Mouse (Mus musculus) G1E (cell line): ENCODE data around the gene St8sia6. TPM values are rescaled to one million over a fixed set of nuclear protein-coding genes. Genes with fewer than 3 reads are reported as not detected.

ENCODE experiments used
- ATAC-seq: 2 replicates; pipeline ENCODE4 v1.8.0; 2016; ENCODE audit warnings: mild to moderate bottlenecking; ENCODE audit not compliant: insufficient number of reproducible peaks, poor library complexity, low FRiP score, severe bottlenecking; ENCODE audit errors: extremely low read depth
- DNase-seq: peaks from one replicate; pipeline ENCODE4 v3.0.0; 2012; ENCODE audit warnings: low spot score
- H3K27me3 ChIP-seq: 2 replicates; pipeline ENCODE4 v1.6.1; 2012; ENCODE audit warnings: mild to moderate bottlenecking, low read length, inconsistent platforms; ENCODE audit not compliant: insufficient read depth
- H3K36me3 ChIP-seq: replicated peaks from 2 replicates; pipeline ENCODE3; 2012; ENCODE audit warnings: mild to moderate bottlenecking, inconsistent platforms
- H3K4me1 ChIP-seq: 2 replicates; pipeline ENCODE4 v1.6.1; 2012; ENCODE audit warnings: low read depth, low read length, inconsistent platforms, mixed read lengths; ENCODE audit not compliant: insufficient read depth
- H3K4me3 ChIP-seq: 2 replicates; pipeline ENCODE4 v1.5.1; 2012; ENCODE audit warnings: low read depth, mild to moderate bottlenecking, inconsistent platforms, low read length, moderate library complexity, mixed read lengths
- H3K9me3 ChIP-seq: replicated peaks from 2 replicates; pipeline ENCODE4 v1.6.1; 2012; ENCODE audit warnings: inconsistent platforms
- CTCF ChIP-seq: IDR thresholded peaks from 2 replicates; pipeline ENCODE4 v1.5.1; 2012; ENCODE audit warnings: low read depth, low read length, inconsistent platforms, mixed read lengths
- GATA1 ChIP-seq: IDR thresholded peaks from 2 replicates; pipeline ENCODE4 v1.6.1; 2012; ENCODE audit warnings: borderline replicate concordance, low read length, inconsistent platforms, mixed read lengths
- GATA2 ChIP-seq: IDR thresholded peaks from 2 replicates; pipeline ENCODE4 v1.6.1; 2012; ENCODE audit warnings: low read depth, low read length, inconsistent platforms, borderline replicate concordance
- POLR2AphosphoS5 ChIP-seq: IDR thresholded peaks from 2 replicates; pipeline ENCODE4 v1.6.1; 2012; ENCODE audit warnings: low read depth, low read length, inconsistent platforms; ENCODE audit not compliant: insufficient replicate concordance
- TAL1 ChIP-seq: conservative IDR thresholded peaks from 2 replicates; pipeline ENCODE4 v1.6.1; 2012; ENCODE audit warnings: low read depth, low read length, inconsistent platforms, mixed read lengths
- polyA plus RNA-seq: library from polyadenylated mRNA; stranded (reverse); fragments of >175 nt; gene quantifications from 2 replicates; pipeline ENCODE4 v1.2.3, GENCODE M21; 2012
- total RNA-seq, 2 experiments: library from RNA; stranded (forward) in 1 of 2; stranded (reverse) in 1 of 2; fragments of 200-1000 nt in 1 of 2; fragments of >200 nt in 1 of 2; fragmentation: Nextera tagmentation in 1 of 2; gene quantifications; 2 replicates each; pipeline ENCODE4 v1.2.3; 2014 to 2017

The St8sia6 gene
- total and polyA plus RNA-seq, 3 experiments, result 0.11 TPM; not detected in 2

- no peaks in the 10 kb centered on the region for H3K4me1 ChIP-seq
- DNase-seq (no peak), ATAC-seq (no peak)
- H3K36me3 ChIP-seq, result no peaks in the 10 kb centered on the region
- H3K4me3 ChIP-seq, result no peak overlapping the region
- no peaks in the 10 kb centered on the region for H3K27me3 ChIP-seq
- no peaks in the 10 kb centered on the region for H3K9me3 ChIP-seq
- no peak for TF ChIP-seq TAL1
Measured at GRCm38 (mm10) chr2:13725592-13725991, 68.3 kb downstream of the St8sia6 start.

DNA sequence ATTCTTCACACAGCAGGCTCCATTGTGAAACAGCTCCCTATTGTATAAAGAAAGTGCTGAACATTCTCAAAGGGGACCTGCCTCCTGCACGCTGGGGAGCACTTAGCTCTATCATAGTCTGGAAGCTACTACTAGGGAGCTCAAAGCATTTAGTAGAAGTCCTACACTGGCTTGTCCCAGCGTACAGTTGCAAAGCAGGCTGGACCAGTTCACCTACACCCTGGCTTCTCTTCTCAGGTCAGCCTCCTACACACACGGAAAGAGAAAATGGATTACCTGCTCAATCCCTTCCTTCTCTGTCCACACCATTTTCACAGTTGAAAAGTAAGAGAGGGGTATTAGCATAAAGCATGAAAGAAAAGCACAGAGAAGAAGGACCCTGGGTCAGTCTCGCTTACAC, 71.6 kb downstream of the St8sia6 start:
- TF ChIP-seq GATA2 (no peak), CTCF (no peak), POLR2AphosphoS5 (no peak), GATA1 (no peak), TAL1 (no peak)
- Histone ChIP-seq H3K4me3 (no peak overlapping the region), H3K4me1 (no peaks in the 10 kb centered on the region), H3K9me3 (no peaks in the 10 kb centered on the region), H3K36me3 (no peaks in the 10 kb centered on the region), H3K27me3 (no peaks in the 10 kb centered on the region)
- DNase-seq, result no peak
- no peak for ATAC-seq

DNA sequence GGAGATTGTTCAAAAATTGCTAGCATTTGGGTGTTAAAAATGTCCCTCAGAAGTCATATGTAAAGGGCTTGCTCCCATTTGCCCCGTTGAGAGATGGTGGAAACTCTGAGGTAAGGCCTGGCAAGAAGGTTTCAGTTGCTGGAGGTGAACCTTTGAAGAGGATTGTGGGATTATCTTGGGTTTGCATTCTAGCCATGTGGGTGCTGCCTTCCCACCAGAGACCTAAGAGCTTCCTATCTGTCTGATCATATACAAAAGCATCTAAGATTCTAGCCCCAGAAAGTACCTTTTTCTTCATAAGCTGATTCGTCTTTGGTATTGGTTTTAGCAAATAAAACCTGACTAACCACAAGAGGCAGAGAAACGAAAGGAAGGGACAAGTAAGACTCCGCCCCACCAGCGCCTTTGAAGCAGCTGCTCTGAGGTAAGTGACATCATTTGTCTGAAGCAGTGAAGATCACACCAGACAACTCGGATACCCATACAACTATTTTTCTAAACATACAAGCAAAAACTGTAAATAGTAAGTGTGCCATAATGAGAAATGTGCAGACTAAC, 75.2 kb downstream of the St8sia6 start:
- DNase-seq, result no peak
- no peak for ATAC-seq

GRCm38 (mm10) chr2:13708785-13709184, 85.1 kb downstream of the St8sia6 start:
- ATAC-seq, result no peak
- no peak for TF ChIP-seq GATA2
- H3K9me3 ChIP-seq, result no peaks in the 10 kb centered on the region
- no peak overlapping the region for H3K4me3 ChIP-seq
- no peaks in the 10 kb centered on the region for H3K36me3 ChIP-seq
- H3K4me1 ChIP-seq, result no peaks in the 10 kb centered on the region
- DNase-seq, result no peak
- no peaks in the 10 kb centered on the region for H3K27me3 ChIP-seq

More for the DNA sequence above, 75.2 kb downstream of the St8sia6 start:
- no peaks in the 10 kb centered on the region for H3K27me3 ChIP-seq
- TF ChIP-seq GATA1 (no peak), GATA2 (no peak), CTCF (no peak), TAL1 (no peak), POLR2AphosphoS5 (no peak)
- H3K4me3 ChIP-seq, result no peak overlapping the region
- H3K4me1 ChIP-seq, result no peaks in the 10 kb centered on the region
- H3K36me3 ChIP-seq, result no peaks in the 10 kb centered on the region
- no peaks in the 10 kb centered on the region for H3K9me3 ChIP-seq

DNA sequence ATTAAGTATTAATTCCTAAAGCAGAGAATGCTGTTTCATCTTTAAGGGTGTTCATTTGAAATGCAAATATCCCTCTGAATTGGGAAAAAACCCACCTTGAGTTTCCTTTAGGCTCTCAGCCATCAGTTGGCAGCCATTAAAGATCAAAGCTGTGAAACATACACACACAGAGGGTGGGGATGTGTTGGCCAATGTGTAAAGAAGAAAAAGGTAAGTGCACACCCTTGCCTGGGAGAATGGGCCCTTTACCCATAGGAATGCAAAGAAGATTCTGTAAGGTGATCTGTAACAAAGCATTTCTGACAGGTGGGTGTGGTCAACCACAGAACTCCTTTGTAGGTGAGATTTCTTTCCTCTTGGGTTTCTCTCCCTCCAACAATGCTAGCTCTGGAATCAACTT, 96.3 kb downstream of the St8sia6 start:
- TF ChIP-seq GATA2 (no peak), GATA1 (no peak), TAL1 (no peak), CTCF (no peak), POLR2AphosphoS5 (no peak)
- Histone ChIP-seq H3K36me3 (no peaks in the 10 kb centered on the region), H3K4me3 (no peak overlapping the region), H3K4me1 (no peaks in the 10 kb centered on the region), H3K9me3 (no peaks in the 10 kb centered on the region), H3K27me3 (no peaks in the 10 kb centered on the region)
- ATAC-seq (no peak), DNase-seq (no peak)

DNA sequence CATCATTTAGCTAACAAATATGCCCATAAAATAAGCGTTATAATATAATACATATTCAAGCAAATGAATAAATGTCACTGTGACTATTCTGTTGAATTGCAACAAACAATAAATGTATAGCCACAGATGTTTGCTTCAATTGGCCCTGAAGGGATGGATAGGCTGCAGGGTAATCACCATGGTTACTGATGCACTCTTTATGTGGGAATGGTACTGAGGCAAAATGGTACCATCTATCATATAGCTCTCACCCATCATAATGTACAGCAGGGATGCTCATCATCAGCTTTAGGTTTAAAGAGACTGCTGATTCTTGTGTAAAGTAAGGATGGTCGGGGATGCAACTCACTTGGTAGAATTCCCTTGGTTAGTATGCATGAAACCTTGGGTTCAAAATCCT, 99.4 kb downstream of the St8sia6 start:
- no peaks in the 10 kb centered on the region for H3K27me3 ChIP-seq
- ATAC-seq (no peak), DNase-seq (no peak)
- no peaks in the 10 kb centered on the region for H3K4me1 ChIP-seq
- H3K4me3 ChIP-seq, result no peak overlapping the region
- no peaks in the 10 kb centered on the region for H3K9me3 ChIP-seq
- TF ChIP-seq GATA2, result no peak
- TF ChIP-seq POLR2AphosphoS5, result no peak
- TF ChIP-seq GATA1, result no peak
- no peak for TF ChIP-seq CTCF
- no peak for TF ChIP-seq TAL1
- H3K36me3 ChIP-seq, result no peaks in the 10 kb centered on the region

DNA sequence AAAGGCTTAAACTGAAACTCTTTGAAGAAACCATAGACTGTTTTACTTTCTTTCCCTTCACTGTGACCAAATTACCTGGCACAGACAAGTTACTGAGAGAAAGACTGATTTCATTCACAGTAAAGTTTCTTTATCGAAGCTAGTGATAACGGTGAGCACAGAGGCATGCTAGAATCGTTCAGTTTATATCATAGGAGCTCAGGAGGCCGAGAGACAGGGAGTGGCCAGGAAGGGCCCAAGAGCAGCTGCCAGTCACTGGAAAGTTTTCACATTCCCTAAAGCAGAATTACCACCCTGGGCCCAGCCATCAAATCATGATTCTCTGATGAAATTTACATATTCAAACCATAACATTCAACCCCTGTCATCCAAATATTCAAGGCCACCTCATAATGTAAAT, 109.5 kb downstream of the St8sia6 start:
- no peak for TF ChIP-seq TAL1
- no peak for TF ChIP-seq POLR2AphosphoS5
- no peak for TF ChIP-seq GATA2
- no peak for TF ChIP-seq CTCF
- TF ChIP-seq GATA1, result no peak
- no peaks in the 10 kb centered on the region for H3K9me3 ChIP-seq
- no peaks in the 10 kb centered on the region for H3K4me1 ChIP-seq
- no peaks in the 10 kb centered on the region for H3K36me3 ChIP-seq
- peaks cover 2% of the 10 kb centered on the region; the same call in 1 of the 2 replicates for H3K27me3 ChIP-seq
- ATAC-seq (no peak), DNase-seq (no peak)
- no peak overlapping the region for H3K4me3 ChIP-seq
